In the genomic region with DNA sequence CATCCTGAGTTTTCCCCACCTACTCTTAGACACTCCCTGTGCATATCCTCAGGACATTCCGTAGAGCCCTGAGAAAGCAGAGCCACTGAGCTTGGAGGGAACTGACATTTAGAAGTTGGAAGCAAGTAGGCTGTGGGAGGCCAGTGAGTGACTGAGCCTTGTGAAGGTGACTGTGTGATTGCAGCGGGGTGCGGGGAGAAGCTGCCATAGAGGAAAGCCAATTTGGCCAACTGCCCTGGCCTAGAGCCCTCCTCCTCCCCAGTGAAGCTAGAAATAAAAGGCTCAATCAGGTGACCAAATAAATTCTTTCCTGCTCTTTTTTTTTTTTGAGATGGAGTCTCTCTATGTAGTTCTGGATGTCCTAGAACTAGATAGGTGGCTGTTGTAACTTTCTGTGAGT, we compare ENCODE assay signal across 8 mouse cellular contexts. TPM values are rescaled to one million over a fixed set of nuclear protein-coding genes. Genes with fewer than 3 reads are reported as not detected.
DNase-seq lines count a peak whose midpoint lies in the region; ATAC-seq and TF ChIP-seq lines count a peak whose summit lies in the region.

No protein-coding gene starts in this region.

- H3K27me3 ChIP-seq in embryonic facial prominence, embryonic 13.5 days = no peaks in the 10 kb centered on the region
- H3K27me3 ChIP-seq in liver, embryonic 11.5 days (replicated peaks; ENCODE audit: control insufficient read depth, insufficient read depth, low read length) = no peaks in the 10 kb centered on the region
- H3K27me3 ChIP-seq in small intestine, adult 2 months (ENCODE audit: control insufficient read depth, insufficient read depth, low read length) = no peaks in the 10 kb centered on the region

- no peak for TF ChIP-seq CTCF in small intestine, adult 2 months (IDR thresholded peaks at IDR 0.05; ENCODE audit: extremely low read depth, insufficient read length, insufficient replicate concordance, low read depth, low read length)

- no peak for ATAC-seq in embryonic facial prominence, embryonic 13.5 days (ENCODE audit: insufficient number of reproducible peaks, insufficient read depth, low FRiP score, low TSS enrichment, low read depth)
- ATAC-seq in liver, embryonic 11.5 days (replicated peaks; ENCODE audit: low FRiP score) = no peak

- H3K4me1 ChIP-seq in embryonic facial prominence, embryonic 13.5 days = peaks cover 22% of the 10 kb centered on the region
- peaks cover 51% of the 10 kb centered on the region for H3K4me1 ChIP-seq in liver, embryonic 11.5 days (replicated peaks; ENCODE audit: control insufficient read depth, insufficient read depth, low read length)
- H3K4me1 ChIP-seq in small intestine, adult 2 months (ENCODE audit: control insufficient read depth, insufficient read depth, insufficient read length, low read length) = peaks cover 23% of the 10 kb centered on the region

- no peak overlapping the region for H3K4me2 ChIP-seq in embryonic facial prominence, embryonic 13.5 days
- peak overlapping the region; percentile 86 for H3K4me2 ChIP-seq in liver, embryonic 11.5 days

- TF ChIP-seq POLR2A in small intestine, adult 2 months (IDR thresholded peaks at IDR 0.05; ENCODE audit: low read depth, low read length) = no peak

- no peak overlapping the region for H3K4me3 ChIP-seq in embryonic facial prominence, embryonic 13.5 days
- H3K4me3 ChIP-seq in liver, embryonic 11.5 days (ENCODE audit: low read depth, low read length) = peak overlapping the region; percentile 96
- peak overlapping the region; percentile 50 for H3K4me3 ChIP-seq in small intestine, adult 2 months (ENCODE audit: low read depth, low read length)

- H3K9ac ChIP-seq in embryonic facial prominence, embryonic 13.5 days = peak overlapping the region; percentile 27; the same call in 1 of the 2 replicates
- H3K9ac ChIP-seq in liver, embryonic 11.5 days (ENCODE audit: low read depth, low read length) = peak overlapping the region; percentile 63

- no peaks in the 10 kb centered on the region for H3K9me3 ChIP-seq in embryonic facial prominence, embryonic 13.5 days
- no peaks in the 10 kb centered on the region for H3K9me3 ChIP-seq in liver, embryonic 11.5 days (ENCODE audit: control insufficient read depth, low read length)

- no peak overlapping the region; the same call in 1 of the 2 replicates for H3K27ac ChIP-seq in embryonic facial prominence, embryonic 13.5 days
- H3K27ac ChIP-seq in liver, embryonic 11.5 days (ENCODE audit: low read depth, low read length) = peak overlapping the region; percentile 83
- H3K27ac ChIP-seq in small intestine, adult 2 months (ENCODE audit: insufficient read depth, low read depth, low read length) = peak overlapping the region; percentile 85

- peaks cover 13% of the 10 kb centered on the region for H3K36me3 ChIP-seq in embryonic facial prominence, embryonic 13.5 days
- peaks cover 18% of the 10 kb centered on the region for H3K36me3 ChIP-seq in liver, embryonic 11.5 days (ENCODE audit: control insufficient read depth, insufficient read depth, low read length)
- H3K36me3 ChIP-seq in small intestine, adult 2 months (ENCODE audit: control insufficient read depth, insufficient read depth, low read length) = peaks cover 40% of the 10 kb centered on the region

- WGBS in embryonic facial prominence, embryonic 13.5 days = 81% methylated on average over 3 of the region's 3 CpGs
- 79% methylated on average over 3 of the region's 3 CpGs for WGBS in liver, embryonic 11.5 days
- 18% methylated on average over 3 of the region's 3 CpGs for WGBS in small intestine, adult 2 months

- DNase-seq in urinary bladder, postnatal 14 days (ENCODE audit: low spot score) = peak; percentile 50
- DNase-seq in urinary bladder, postnatal 10 days (ENCODE audit: low spot score) = no peak
- peak; percentile 89 for DNase-seq in heart, postnatal 4 days
- DNase-seq in liver, embryonic 11.5 days (ENCODE audit: low spot score) = no peak
- DNase-seq in embryo, embryonic 10 days (ENCODE audit: low spot score) = no peak
- DNase-seq in spleen, adult 18-20 months = no peak

RNA-seq across cellular contexts. Expression of a gene that starts 2.6 kb away (rescaled TPM):
- 12.5 and 17.6 TPM in 2 replicates for polyA plus RNA-seq in embryonic facial prominence, embryonic 13.5 days (2015; fragmentation: Nextera tagmentation; extraction: Ambion mirVana)
- total RNA-seq in heart, postnatal 4 days (2021) = 10 to 100 TPM; 78.8 to 81.5 TPM
- 115 and 119 TPM in 2 replicates for polyA plus RNA-seq in liver, embryonic 11.5 days (2014; fragmentation: Nextera tagmentation; extraction: Ambion mirVana)
- polyA plus RNA-seq in small intestine, adult 2 months (2012; rRNA removed) = 295 and 763 TPM in 2 replicates

RNA-seq across cellular contexts. Expression of a gene that starts 6.9 kb away (rescaled TPM):
- polyA plus RNA-seq in embryonic facial prominence, embryonic 13.5 days (2015; fragmentation: Nextera tagmentation; extraction: Ambion mirVana) = 10.3 and 10.4 TPM in 2 replicates
- total RNA-seq in heart, postnatal 4 days (2021) = 10 to 100 TPM; 11.9 to 12.8 TPM
- polyA plus RNA-seq in liver, embryonic 11.5 days (2014; fragmentation: Nextera tagmentation; extraction: Ambion mirVana) = 19.4 and 20.5 TPM in 2 replicates
- 6.3 and 13.7 TPM in 2 replicates for polyA plus RNA-seq in small intestine, adult 2 months (2012; rRNA removed)

RNA-seq across cellular contexts. Expression of a gene that starts 44.4 kb away (rescaled TPM):
- 71.8 and 77.6 TPM in 2 replicates for polyA plus RNA-seq in embryonic facial prominence, embryonic 13.5 days (2015; fragmentation: Nextera tagmentation; extraction: Ambion mirVana)
- total RNA-seq in heart, postnatal 4 days (2021) = 10 to 100 TPM; 55.5 to 64.4 TPM
- polyA plus RNA-seq in liver, embryonic 11.5 days (2014; fragmentation: Nextera tagmentation; extraction: Ambion mirVana) = 78.0 and 80.2 TPM in 2 replicates
- 12.0 and 29.2 TPM in 2 replicates for polyA plus RNA-seq in small intestine, adult 2 months (2012; rRNA removed)

RNA-seq across cellular contexts. Expression of a gene that starts 53.8 kb away (rescaled TPM):
- 8.6 and 10.0 TPM in 2 replicates for polyA plus RNA-seq in embryonic facial prominence, embryonic 13.5 days (2015; fragmentation: Nextera tagmentation; extraction: Ambion mirVana)
- total RNA-seq in heart, postnatal 4 days (2021) = 10 to 100 TPM; 13.7 to 15.4 TPM
- polyA plus RNA-seq in liver, embryonic 11.5 days (2014; fragmentation: Nextera tagmentation; extraction: Ambion mirVana) = 10.3 and 12.4 TPM in 2 replicates
- polyA plus RNA-seq in small intestine, adult 2 months (2012; rRNA removed) = 8.7 and 13.0 TPM in 2 replicates

RNA-seq across cellular contexts. Expression of a gene that starts 53.9 kb away (rescaled TPM):
- polyA plus RNA-seq in embryonic facial prominence, embryonic 13.5 days (2015; fragmentation: Nextera tagmentation; extraction: Ambion mirVana) = 1.5 and 2.3 TPM in 2 replicates
- total RNA-seq in heart, postnatal 4 days (2021) = 1 to 10 TPM; 6.4 to 7.8 TPM
- polyA plus RNA-seq in liver, embryonic 11.5 days (2014; fragmentation: Nextera tagmentation; extraction: Ambion mirVana) = 4.4 and 5.0 TPM in 2 replicates
- 0.39 and 0.98 TPM in 2 replicates for polyA plus RNA-seq in small intestine, adult 2 months (2012; rRNA removed)

Comparison
In these comparisons a context has a peak if more than half of its experiments do, and no peak if none do; other contexts are left out.
1. DNase-seq: peak in urinary bladder, postnatal 14 days (single experiment) and heart, postnatal 4 days (single experiment); none in urinary bladder, postnatal 10 days (single experiment), liver, embryonic 11.5 days (single experiment), embryo, embryonic 10 days (single experiment) and spleen, adult 18-20 months (0 of 2).